Mouse (Mus musculus) layer of hippocampus, adult 9-11 months (tissue): ENCODE measurements around the gene Pon3.
"Not testable (repeated sequence)": the region's sequence is repeated elsewhere in the genome, so short reads cannot be mapped to it uniquely, and the experiment has no call there.

Experiments
- DNase-seq: peaks from one replicate; pipeline ENCODE4 v3.0.0; 2022

Gene Pon3

GRCm38 (mm10) chr6:5245926-5246325 is 10.2 kb downstream of the Pon3 start:
- no peak for DNase-seq

- no peak for DNase-seq
Observed at GRCm38 (mm10) chr6:5238799-5239198, 17.3 kb downstream of the Pon3 start.

GRCm38 (mm10) chr6:5237510-5237909 is 18.6 kb downstream of the Pon3 start:
- no peak for DNase-seq

- DNase-seq: no peak
Observed at GRCm38 (mm10) chr6:5236843-5237371, 19.2 kb downstream of the Pon3 start.

GRCm38 (mm10) chr6:5234563-5234962 is 21.5 kb downstream of the Pon3 start:
- DNase-seq: no peak

- DNase-seq: no peak
Observed at GRCm38 (mm10) chr6:5233812-5234211, 22.3 kb downstream of the Pon3 start.

GRCm38 (mm10) chr6:5232022-5232421 is 24.1 kb downstream of the Pon3 start:
- DNase-seq: no peak

GRCm38 (mm10) chr6:5230261-5230660 is 25.8 kb downstream of the Pon3 start:
- no peak for DNase-seq

GRCm38 (mm10) chr6:5223551-5223950 is 32.5 kb downstream of the Pon3 start:
- DNase-seq: not testable (repeated sequence)

- no peak for DNase-seq
Observed at GRCm38 (mm10) chr6:5222080-5222479, 34.0 kb downstream of the Pon3 start.

GRCm38 (mm10) chr6:5218190-5218589 is 37.9 kb downstream of the Pon3 start:
- no peak for DNase-seq

GRCm38 (mm10) chr6:5207817-5208216 is 48.3 kb downstream of the Pon3 start:
- DNase-seq: no peak

- no peak for DNase-seq
Observed at GRCm38 (mm10) chr6:5199916-5200315, 56.2 kb downstream of the Pon3 start.

GRCm38 (mm10) chr6:5199376-5199905 is 56.6 kb downstream of the Pon3 start:
- DNase-seq: no peak

GRCm38 (mm10) chr6:5198590-5198989 is 57.5 kb downstream of the Pon3 start:
- DNase-seq: no peak

GRCm38 (mm10) chr6:5193693-5194092 is 62.4 kb downstream of the Pon3 start, which contains the start of gene Pon1:
Gene Pon1 (minus strand): TSS chr6:5193946.
- no peak for DNase-seq

GRCm38 (mm10) chr6:5190761-5191160 is 65.3 kb downstream of the Pon3 start:
- DNase-seq: no peak

- no peak for DNase-seq
Observed at GRCm38 (mm10) chr6:5189507-5189906, 66.6 kb downstream of the Pon3 start.

GRCm38 (mm10) chr6:5188938-5189337 is 67.1 kb downstream of the Pon3 start:
- DNase-seq: no peak

GRCm38 (mm10) chr6:5188036-5188435 is 68.0 kb downstream of the Pon3 start:
- DNase-seq: no peak

- no peak for DNase-seq
Observed at GRCm38 (mm10) chr6:5187586-5187985, 68.5 kb downstream of the Pon3 start.

GRCm38 (mm10) chr6:5186229-5186950 is 69.7 kb downstream of the Pon3 start:
- no peak for DNase-seq

GRCm38 (mm10) chr6:5180645-5181044 is 75.4 kb downstream of the Pon3 start:
- DNase-seq: no peak

GRCm38 (mm10) chr6:5179189-5179588 is 76.9 kb downstream of the Pon3 start:
- no peak for DNase-seq
